Mouse (Mus musculus): ENCODE results near the gene 1700031F05Rik. TPM values are rescaled to one million over a fixed set of nuclear protein-coding genes. Genes with fewer than 3 reads are reported as not detected.

Gene 1700031F05Rik
- not detected for total RNA-seq (2023)

DNA sequence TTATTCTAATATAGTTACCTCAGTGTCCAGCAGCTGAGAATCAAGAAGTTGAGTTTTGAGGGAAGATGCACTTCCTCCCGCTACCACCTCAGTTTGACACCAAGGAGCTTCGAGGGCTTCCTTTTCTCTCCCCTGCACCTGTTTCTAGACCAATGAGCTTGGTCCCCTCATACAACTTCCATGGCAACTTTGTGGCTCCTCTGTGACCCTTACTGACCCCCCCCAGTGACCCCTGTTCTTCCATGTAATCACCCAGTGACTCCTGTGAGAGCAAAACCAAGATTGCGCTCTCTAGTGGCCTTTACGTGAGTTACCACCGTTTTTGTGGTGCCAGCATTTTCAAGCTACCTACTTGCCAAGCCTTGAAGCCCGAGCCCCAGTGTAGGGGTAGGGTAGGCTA lies at the start of gene 1700031F05Rik:
Gene 1700031F05Rik (minus strand): TSS at position 101 of the 400 bp plus-strand sequence.

DNA sequence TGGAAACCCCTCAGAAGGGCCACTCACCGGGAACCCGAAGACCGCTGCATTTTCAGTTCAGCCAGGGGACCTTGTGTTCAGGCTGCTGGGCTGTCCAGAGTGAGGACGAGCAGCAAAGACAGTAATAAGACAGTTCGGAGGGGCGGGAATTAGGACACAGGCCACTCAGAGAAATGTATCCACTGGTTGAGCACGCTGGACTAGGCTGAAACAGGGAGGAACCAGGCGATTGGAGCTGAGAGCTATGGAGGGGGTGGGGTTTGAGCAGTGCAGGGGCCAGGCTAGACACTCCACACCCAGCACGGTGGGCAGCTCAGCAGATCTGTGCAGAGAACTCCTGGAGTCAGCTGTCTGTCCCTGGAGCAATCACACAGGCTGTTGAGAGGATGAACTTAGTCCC lies 40.8 kb upstream of the 1700031F05Rik start, which contains the start of the genes Dmrtc1a and 1700011M02Rik:
Gene Dmrtc1a (minus strand): TSS at position 101 of the 400 bp plus-strand sequence.
Gene 1700011M02Rik (plus strand): TSS at position 319 of the 400 bp plus-strand sequence.

DNA sequence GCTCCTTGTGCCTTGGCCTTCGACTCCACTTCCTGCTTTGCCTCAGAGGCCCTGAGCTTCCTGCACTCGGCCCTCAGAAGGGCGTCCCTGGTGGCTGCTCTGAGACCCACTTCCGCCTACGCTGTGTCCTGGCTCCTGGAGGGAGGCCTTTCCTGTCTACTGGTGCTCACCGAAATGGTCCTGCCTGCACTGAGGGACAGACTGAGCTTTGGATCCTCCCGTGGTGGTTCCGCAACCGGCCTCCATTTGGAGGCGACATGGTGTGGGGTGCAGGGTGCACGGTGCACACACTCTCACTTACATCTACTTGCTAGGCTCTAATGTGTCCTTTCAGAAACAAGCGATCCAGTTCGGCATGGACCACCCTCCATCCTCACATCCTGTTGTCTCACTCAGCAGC lies 13.3 kb downstream of the 1700031F05Rik start, which contains the start of gene Dmrtc1c2:
Gene Dmrtc1c2 (minus strand): TSS at position 101 of the 400 bp plus-strand sequence.

Other genes with a start within 250 kb of the 1700031F05Rik start
- 1 to 10 TPM; 2.7 to 3.2 TPM for gene Phka1, start 223.7 kb downstream of the 1700031F05Rik start, total RNA-seq (2023)
- not detected for gene Gm3880, start 181.0 kb downstream of the 1700031F05Rik start, total RNA-seq (2023)
- gene Gm9112, start 160.3 kb downstream of the 1700031F05Rik start, total RNA-seq (2023) = not detected
- gene Dmrtc1b, start 160.1 kb downstream of the 1700031F05Rik start, total RNA-seq (2023) = not detected
- gene Dmrtc1c1, start 65.0 kb downstream of the 1700031F05Rik start, total RNA-seq (2023) = not detected
- gene Dmrtc1c2, start 13.4 kb downstream of the 1700031F05Rik start, total RNA-seq (2023) = not detected
- gene Dmrtc1a, start 40.7 kb upstream of the 1700031F05Rik start, total RNA-seq (2023) = not detected
- not detected for gene 1700011M02Rik, start 40.9 kb upstream of the 1700031F05Rik start, total RNA-seq (2023)
- gene 1700018G05Rik, start 60.4 kb upstream of the 1700031F05Rik start, total RNA-seq (2023) = not detected

Data from neutrophil, adult 83 days (primary cell).